Mouse (Mus musculus): ENCODE measurements around the gene Trim47.
"Not testable (repeated sequence)": the region's sequence is repeated elsewhere in the genome, so short reads cannot be mapped to it uniquely, and the experiment has no call there.

Trim47 gene

GRCm38 (mm10) chr11:116107777-116108285 is 19.2 kb downstream of the Trim47 start:
- no peak for DNase-seq (ENCODE audit: low spot score in 2 of 2)

- DNase-seq (ENCODE audit: low spot score in 2 of 2), result no peak
These were observed 19.8 kb downstream of the Trim47 start for GRCm38 (mm10) chr11:116106963-116107776.

DNA sequence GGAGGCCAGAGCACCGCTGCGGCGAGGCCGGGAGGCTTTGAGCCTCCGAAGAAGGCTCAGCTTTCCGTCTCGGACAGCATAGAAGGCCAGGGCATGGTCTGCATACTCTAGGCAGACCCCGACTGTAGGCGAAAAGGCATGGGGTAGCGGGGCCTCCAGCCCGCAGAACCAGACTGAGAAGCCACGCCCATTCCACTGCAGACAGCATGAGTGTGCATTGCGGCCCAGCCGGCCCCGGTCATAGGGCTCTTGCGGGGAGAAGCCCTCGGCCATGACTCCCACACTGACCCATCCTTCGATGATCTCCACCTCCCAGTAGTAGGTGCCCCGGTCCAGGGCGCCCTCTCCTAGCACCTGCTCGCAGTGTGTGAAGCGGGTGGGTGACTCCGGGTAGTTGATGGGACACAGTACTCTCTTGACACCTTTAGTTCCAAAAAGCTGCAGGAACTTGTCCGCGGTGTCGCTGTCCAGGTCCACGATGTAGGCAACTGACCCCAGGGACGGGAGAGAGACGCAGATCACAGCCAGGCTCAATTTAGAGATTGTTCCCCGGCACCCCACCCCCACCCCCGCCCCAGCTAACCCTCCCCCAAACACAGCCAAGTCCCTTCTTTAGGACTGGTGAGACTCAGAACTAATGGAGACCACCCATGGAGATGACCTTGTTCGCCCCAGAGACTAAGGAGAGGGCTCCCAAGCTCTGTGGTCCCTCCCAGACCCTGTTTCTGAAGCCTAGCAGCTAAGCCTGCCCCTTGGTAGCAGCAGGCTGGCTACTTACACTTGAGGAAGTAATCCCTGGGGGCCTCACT is 20.7 kb downstream of the Trim47 start:
- DNase-seq (ENCODE audit: low spot score in 2 of 2), result no peak

- DNase-seq (ENCODE audit: low spot score in 2 of 2), result no peak
These were observed 21.9 kb downstream of the Trim47 start for GRCm38 (mm10) chr11:116105065-116105464.

DNA sequence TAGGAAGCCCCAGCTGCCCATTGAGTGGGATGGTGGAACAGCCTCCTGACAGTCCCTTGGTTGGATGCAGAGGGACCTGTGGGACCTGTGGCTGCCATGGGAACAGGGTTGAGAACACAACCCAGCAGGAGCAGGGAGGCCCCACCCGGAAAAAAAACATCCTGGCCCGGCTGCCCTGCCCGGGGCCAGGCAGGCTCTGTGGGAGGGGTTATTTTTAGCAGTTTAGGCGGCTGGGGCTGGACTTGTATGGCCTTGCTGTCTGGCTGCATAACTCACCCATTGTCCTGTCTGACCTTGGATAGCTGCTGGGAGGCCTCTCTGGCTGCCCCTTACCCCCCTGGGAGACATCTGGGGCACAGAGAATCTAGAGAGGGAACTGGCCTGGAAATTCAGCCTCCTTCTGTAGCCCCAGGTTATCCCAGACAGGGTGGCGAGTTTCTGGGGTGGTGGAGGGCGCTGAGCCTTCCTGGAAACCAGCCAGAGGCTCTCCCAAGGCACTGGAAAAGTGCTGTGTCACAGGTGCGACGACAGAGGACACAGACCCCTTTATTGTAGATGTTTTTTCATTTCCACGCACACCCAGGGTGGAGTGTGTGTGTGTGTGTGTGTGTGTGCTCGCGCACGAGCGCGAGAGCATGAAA is 22.9 kb downstream of the Trim47 start:
- DNase-seq (ENCODE audit: low spot score in 2 of 2), result no peak

GRCm38 (mm10) chr11:116103572-116103971 is 23.4 kb downstream of the Trim47 start:
- no peak for DNase-seq (ENCODE audit: low spot score in 2 of 2)

- DNase-seq (ENCODE audit: low spot score in 2 of 2), result no peak
These were observed 24.5 kb downstream of the Trim47 start for GRCm38 (mm10) chr11:116102472-116102871.

DNA sequence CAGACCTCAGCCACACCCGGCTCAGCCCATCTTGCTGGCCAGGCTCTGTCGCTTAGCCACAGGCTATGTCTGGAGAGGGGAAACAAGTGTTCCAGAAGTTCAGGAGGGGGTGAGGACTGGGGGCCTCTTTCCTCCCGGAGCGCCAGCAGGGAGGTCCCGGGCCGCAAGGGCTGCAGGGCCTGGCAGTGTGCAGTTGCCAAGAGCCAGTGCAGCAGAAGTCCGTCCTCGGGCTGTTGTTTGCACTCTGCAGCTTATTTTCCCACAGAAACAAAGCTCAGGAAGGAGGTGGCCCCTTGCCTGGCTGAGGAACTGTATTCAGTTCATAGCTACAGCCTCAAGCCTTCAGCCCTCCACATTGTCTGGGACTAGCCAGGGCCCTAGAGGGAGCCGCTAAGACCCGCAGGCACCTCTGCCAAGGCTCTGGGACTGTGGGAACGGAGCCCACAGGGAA is 25.1 kb downstream of the Trim47 start:
- no peak for DNase-seq (ENCODE audit: low spot score in 2 of 2)

- DNase-seq (ENCODE audit: low spot score in 2 of 2), result no peak
These were observed 26.2 kb downstream of the Trim47 start for GRCm38 (mm10) chr11:116100839-116101238.

DNA sequence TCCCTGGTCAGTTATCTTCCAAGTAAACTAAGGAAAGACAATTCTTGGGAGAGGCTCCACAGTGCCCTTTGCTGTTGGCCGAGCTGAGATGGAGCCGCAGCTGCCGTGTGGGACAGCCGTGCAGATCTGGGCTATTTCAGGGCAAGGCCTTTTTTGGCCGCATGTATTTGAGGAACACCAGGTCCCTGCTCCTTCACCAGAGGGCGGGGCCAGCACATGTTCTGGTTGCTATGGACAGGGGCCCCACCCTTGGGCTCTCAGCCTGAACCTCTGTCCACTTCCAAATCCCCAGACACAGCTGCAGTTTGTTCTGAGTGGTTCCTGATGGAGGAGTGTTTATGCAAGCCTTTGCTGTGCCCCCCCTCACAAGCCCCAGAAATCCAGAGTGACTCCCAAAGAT is 26.6 kb downstream of the Trim47 start:
- no peak for DNase-seq (ENCODE audit: low spot score in 2 of 2)

DNA sequence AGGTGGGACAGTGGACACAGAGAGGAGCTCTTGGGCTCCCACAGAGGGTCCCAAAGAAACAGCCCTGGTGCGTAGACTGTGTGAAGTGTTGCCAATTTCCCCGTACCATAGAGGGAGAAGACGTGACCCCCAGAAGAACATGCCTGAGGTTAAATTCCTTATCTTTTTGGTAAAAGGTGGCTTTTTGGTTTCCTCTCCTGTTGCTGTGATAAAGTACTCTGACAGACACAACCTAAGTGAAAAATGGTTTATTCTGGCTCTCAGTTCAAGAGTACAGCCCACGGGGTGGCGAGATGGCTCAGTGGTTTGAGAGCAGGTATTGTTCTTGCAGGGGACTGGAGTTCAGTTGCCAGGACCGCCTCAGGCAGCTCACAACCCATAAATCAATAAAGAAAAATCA is 27.5 kb downstream of the Trim47 start:
- DNase-seq (ENCODE audit: low spot score in 2 of 2), result no peak

GRCm38 (mm10) chr11:116098711-116099460 is 28.1 kb downstream of the Trim47 start:
- DNase-seq (ENCODE audit: low spot score in 2 of 2), result no peak

GRCm38 (mm10) chr11:116096213-116097108 is 30.5 kb downstream of the Trim47 start:
- no peak for DNase-seq (ENCODE audit: low spot score in 2 of 2)

- DNase-seq (ENCODE audit: low spot score in 2 of 2), result no peak
These were observed 31.4 kb downstream of the Trim47 start for GRCm38 (mm10) chr11:116095573-116095972.

- DNase-seq (ENCODE audit: low spot score in 2 of 2), result no peak
These were observed 33.0 kb downstream of the Trim47 start for GRCm38 (mm10) chr11:116093771-116094565.

- not testable (repeated sequence) for DNase-seq (ENCODE audit: low spot score in 2 of 2)
These were observed 34.1 kb downstream of the Trim47 start for GRCm38 (mm10) chr11:116092959-116093358.

DNA sequence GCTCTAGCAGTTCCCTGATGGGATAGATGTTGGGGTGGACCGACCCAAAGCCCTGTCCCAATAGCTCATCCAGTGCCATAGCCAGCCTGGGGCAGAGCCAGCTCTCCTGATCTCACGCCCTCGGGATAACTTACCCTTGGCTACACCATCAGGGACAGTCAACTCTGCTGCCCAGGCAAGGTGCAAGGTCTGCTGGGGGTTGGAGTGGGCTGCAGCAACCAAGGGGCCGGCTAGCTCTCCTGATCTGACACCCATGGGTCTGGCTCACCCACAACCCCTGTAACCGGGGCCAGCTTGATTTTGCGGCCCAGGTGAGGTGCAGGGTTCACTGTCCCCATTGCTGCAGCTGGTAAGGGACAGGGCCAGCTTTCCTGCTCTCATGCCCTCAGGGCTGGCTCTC is 35.4 kb downstream of the Trim47 start:
- no peak for DNase-seq (ENCODE audit: low spot score in 2 of 2)

GRCm38 (mm10) chr11:116089545-116089944 is 37.5 kb downstream of the Trim47 start:
- no peak for DNase-seq (ENCODE audit: low spot score in 2 of 2)

GRCm38 (mm10) chr11:116088741-116089394 is 38.1 kb downstream of the Trim47 start:
- no peak for DNase-seq (ENCODE audit: low spot score in 2 of 2)

Data from frontal cortex, postnatal 10 days (tissue).